Mouse (Mus musculus): ENCODE measurements around the gene Gm45713.
"Not testable (repeated sequence)": the region's sequence is repeated elsewhere in the genome, so short reads cannot be mapped to it uniquely, and the experiment has no call there.

Gm45713 gene

GRCm38 (mm10) chr7:45135993-45136567 is at the start of gene Gm45713, which contains the start of gene Flt3l:
Gm45713 (minus strand) TSS chr7:45136231.
Flt3l (minus strand) TSS chr7:45136432.
- DNase-seq (ENCODE audit: low spot score): peak; percentile 90

GRCm38 (mm10) chr7:45183672-45184071 is 47.6 kb upstream of the Gm45713 start:
- DNase-seq (ENCODE audit: low spot score): no peak

DNA sequence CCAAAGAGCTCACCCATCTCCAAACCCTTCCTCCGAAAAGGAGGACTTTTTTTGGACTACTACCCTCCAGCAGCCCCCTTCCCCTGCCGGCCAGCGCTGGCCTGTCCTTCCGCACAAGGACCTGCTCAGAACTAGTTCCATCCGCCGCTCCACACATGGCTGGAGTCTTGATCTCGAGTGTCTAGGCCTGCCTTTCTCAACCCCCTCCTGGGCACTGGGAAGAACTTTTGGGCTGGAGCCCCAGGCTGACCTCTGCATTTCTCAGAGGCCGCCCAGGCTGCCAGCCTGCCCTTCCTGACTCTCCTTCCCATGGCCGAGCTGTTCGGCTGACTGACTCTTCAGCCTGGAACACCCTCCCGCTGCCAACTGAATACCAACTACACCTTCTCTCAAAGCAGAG is 46.6 kb upstream of the Gm45713 start:
- DNase-seq (ENCODE audit: low spot score): no peak

DNA sequence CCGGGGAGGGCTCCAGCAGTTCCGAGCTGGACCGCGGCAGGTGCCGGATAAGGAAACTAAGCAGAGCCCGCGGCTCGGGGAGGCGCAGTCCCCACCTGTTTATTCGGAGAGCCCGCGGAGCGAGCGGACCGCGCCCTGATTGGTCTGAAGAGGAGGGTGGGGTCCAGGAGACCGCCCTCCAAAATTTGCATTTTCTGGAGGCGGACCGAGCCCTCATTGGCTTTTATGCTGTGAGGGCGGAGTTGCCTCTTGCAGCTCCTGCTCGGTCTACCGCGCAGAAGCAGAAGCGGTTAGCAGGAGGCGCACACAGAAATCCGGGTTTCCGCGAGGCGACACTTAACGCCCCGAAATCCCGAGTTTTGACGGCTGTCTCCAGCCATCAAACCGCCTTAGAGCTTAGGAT is 46.2 kb upstream of the Gm45713 start:
- peak; percentile 93 for DNase-seq (ENCODE audit: low spot score)

DNA sequence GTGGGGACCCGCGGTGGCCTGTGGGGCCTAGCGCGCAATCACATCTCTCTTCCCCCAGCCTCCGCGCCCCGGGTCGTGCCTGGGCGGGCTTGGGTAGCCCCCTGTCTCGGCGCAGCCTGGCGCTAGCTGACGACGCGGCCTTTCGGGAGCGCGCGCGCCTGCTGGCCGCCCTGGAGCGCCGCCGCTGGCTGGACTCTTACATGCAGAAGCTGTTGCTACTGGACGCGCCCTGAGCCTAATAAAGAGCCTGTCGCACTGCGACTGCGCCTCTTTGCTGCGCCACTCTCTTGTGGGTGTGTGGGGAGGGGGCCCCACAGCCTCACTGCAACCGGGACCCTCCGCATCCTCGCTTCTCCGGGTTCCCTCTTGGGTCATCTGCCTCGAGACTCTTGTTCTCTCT is 45.5 kb upstream of the Gm45713 start:
- DNase-seq (ENCODE audit: low spot score): peak; percentile 38

DNA sequence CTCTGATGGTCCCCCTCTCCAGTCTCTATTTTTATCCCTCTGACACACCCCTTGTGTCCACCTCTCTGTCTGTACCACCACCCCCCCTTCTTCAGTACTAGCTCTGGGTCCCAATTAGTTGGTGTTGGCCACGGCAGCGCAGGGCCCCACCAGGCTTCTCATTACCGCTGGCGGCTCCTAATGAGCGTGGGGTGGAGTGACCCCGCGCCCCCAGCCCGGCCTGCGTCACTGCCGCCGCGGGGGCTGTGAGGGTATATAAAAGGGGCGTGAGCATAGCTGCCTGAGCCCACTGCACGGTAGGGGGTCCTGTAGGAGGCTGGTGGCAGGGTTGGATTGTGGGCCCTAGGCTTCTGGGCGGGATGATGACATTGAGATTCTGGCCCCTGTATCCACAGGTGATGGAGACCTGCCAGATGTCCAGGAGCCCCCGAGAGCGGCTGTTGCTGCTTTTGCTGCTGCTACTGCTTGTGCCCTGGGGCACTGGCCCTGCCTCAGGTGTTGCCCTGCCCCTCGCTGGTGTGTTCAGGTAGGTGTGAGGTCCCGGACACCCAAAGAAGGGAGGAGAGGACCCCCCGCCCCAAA is 45.0 kb upstream of the Gm45713 start, which contains the start of gene Pth2:
TSS of gene Pth2 (plus strand) at position 100 of the 582 bp plus-strand sequence.
- DNase-seq (ENCODE audit: low spot score): no peak

- no peak for DNase-seq (ENCODE audit: low spot score)
These were observed 43.4 kb upstream of the Gm45713 start, which contains the start of gene Gfy for GRCm38 (mm10) chr7:45179469-45179868. Gfy (minus strand) TSS chr7:45179569.

DNA sequence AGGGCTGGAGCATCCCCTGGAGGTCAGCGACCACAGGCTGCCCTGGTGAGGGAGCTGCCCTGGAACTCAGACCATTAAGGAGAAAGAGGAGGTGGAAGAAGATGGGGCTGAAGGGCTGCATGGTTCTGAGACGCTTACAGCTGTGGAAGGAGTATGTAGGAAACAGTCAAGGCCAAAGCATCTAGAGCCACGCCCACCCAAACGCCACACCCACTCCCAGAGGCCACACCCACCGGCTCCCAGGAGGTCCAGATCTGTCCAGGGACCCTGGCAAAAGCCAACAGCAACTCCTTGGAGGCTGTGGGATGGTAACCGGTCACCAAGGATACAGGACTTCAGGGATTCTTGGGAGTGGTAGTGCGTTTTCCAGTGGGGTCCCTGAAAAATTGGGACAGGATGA is 42.5 kb upstream of the Gm45713 start:
- DNase-seq (ENCODE audit: low spot score): no peak

GRCm38 (mm10) chr7:45176356-45176755 is 40.3 kb upstream of the Gm45713 start:
- DNase-seq (ENCODE audit: low spot score): no peak

DNA sequence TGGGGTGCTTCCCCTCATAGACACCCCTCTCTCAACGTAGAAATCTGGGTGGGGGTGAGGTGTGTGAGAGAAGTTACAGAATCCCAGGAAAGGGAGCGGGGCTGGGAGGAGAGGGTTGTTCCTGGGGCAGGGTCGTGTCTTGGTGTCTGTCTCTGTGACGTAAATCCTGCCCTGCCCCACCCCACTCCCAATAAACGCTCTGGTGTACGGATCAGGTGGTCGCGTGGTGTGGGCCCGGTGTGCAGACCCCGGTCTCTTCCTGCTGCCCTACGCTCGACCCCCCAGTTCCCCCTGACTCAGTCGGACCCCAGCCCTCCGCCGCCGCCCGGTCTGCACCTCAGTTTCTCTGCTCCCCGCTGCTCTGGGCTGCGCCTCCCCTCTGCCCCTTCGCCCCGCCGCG is 39.9 kb upstream of the Gm45713 start:
- no peak for DNase-seq (ENCODE audit: low spot score)

DNA sequence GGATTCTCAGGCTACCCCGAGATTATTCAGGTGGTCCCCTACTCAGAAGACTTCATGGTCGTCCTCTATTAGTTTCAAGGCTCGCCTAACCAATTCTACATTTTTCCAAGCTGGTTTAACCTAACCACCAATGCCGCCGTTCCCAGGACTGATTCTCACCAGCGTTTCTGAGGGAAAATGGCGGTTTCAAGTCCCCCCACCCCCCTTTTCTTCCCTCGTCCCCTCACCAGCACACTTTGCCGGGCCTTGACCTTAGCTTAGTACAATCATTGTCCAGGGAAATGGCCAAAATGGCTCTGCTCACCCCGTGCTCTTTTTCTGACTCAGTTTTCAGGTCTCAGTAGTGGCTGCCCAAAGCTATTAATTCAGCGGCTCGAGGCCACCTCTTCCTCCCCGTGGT is 39.4 kb upstream of the Gm45713 start:
- DNase-seq (ENCODE audit: low spot score): peak; percentile 31

- DNase-seq (ENCODE audit: low spot score): peak; percentile 54
These were observed 38.7 kb upstream of the Gm45713 start for GRCm38 (mm10) chr7:45174567-45175280.

- not testable (repeated sequence) for DNase-seq (ENCODE audit: low spot score)
These were observed 37.7 kb upstream of the Gm45713 start for GRCm38 (mm10) chr7:45173772-45174171.

DNA sequence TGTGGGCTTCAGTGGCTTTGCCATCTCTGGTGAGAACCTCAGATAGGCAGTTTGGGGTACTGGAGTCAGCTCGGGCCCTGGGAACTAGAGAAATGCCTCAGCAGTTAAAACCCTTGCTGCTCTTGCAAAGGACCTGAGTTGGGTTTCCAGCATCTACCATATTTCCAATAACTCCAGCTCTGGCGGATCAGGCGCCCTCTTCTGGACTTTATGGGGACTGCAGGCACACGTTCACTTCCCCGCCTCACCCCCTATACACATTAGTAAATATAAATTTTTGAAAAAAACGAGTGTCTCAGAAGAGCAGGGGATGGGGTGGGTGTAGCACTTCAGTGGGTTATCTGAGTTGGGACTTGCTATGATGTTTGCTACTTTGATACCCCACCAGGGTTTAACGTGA is 36.9 kb upstream of the Gm45713 start:
- DNase-seq (ENCODE audit: low spot score): no peak

GRCm38 (mm10) chr7:45169495-45169894 is 33.5 kb upstream of the Gm45713 start:
- DNase-seq (ENCODE audit: low spot score): no peak

- DNase-seq (ENCODE audit: low spot score): no peak
These were observed 32.6 kb upstream of the Gm45713 start for GRCm38 (mm10) chr7:45168656-45169055.

DNA sequence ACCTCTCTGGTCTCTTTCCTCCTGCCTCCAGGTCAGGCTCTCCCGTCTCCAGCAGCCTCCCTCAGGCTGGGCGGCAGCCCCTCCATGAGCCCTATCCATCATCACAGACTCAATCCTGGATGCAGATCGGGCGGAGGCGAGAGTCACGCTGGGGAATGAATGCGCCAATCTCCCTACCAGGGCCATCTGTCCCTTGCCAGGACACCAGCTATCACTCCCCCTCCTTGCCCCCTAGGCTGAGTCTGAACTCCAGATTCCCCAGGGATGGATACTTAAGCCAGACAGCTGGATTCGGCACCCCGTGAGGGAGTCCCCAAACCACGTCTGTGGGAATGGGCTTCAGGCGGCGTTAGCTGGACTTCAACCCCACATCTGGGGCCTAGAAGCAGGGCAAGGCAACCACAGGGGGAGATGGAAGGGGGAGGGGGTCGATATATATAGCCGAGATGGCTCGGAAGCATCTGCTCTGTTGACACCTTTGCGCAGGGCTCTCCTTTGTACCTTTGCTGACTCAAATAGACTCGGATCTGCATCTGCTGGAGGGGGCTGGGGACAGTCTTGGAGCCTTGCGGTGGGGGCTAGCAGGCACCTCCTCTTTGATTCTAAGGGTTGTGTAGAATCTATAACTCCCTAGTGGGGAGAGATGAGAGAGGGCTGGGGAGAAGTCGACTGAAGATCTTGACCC is 31.9 kb upstream of the Gm45713 start:
- DNase-seq (ENCODE audit: low spot score): no peak

DNA sequence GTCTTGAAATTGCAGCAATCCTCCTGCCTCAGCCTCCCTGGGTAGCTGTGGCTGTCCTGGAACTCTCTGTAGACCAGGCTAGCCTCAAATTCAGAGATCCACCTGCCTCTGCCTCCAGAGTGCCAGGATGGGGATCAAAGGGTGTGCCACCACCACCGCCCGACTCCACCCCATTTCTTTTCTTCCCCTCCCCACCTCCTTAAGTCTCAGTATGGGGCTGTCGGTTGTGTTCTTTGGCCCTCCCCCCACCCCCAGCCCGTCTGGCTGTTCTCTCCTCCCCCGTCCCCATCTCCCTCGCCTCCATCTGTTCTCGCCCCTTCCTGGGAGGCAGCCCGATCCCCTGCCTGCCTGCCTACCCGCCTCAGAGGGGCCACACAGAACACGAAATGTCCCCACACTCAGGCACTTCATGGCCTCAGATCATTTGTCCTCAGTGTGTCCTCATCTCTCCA is 30.9 kb upstream of the Gm45713 start:
- DNase-seq (ENCODE audit: low spot score): no peak

- DNase-seq (ENCODE audit: low spot score): no peak
These were observed 29.7 kb upstream of the Gm45713 start for GRCm38 (mm10) chr7:45165701-45166100.

DNA sequence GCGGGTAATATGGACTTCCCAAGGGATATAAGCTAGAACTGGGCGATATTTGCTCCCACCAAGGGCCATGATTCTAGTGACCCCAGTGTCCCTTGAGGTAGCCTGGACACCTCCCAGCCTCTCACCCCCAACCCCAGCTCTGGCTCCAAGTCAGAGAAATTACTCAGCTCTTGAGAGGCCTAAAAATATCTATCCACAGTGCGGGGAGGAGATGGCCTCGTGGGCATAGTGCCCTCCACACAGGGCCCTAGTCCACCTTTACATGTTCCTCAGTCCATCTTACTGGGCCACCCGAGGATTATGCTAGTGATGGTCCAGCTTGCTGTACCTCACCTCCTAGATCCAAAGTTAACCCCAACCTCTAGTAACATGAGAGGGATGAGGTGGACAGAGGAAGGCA is 28.8 kb upstream of the Gm45713 start:
- no peak for DNase-seq (ENCODE audit: low spot score)

DNA sequence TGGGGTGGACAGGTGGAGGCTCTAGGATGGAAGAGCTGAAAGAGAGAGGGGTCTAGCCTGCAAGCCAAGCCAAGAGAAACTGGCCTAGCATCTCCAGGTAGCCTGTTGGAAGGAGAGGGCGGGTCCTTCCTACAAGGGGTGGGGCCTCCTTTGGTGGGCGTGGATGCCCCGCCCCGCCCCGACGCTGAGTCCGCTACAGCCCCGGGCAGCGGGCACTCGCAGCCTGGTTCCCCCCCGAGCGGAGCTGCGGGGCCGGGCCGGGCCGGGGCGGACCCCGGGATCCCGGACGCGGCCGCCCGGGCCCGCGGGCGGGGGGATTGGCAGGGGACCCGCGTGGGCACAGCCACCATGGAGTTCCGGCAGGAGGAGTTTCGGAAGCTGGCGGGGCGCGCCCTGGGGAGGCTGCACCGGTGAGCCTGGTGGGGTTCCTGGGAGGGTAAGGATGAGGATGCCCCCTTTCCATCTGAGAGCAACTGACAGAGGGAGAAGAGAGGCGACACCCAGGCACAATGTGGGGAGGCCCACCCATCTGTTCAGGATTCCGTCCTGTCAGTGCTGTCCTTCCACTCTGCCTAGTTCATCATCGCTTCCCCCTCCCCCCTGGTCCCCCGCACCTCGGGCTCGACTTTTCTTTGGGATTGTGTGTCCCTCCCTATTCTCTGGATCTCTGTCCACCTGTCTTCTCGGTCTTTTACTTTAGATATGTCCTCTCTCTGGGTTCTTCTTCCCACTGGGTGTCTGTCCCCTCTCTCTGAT is 27.9 kb upstream of the Gm45713 start, which contains the start of gene Slc17a7:
TSS of gene Slc17a7 (plus strand) at position 215 of the 756 bp plus-strand sequence.
- peak; percentile 54 for DNase-seq (ENCODE audit: low spot score)
